Mouse (Mus musculus) liver, embryonic 14.5 days (tissue): ENCODE data around the gene Snx12. TPM values are rescaled to one million over a fixed set of nuclear protein-coding genes. Genes with fewer than 3 reads are reported as not detected.

Source experiments
- ATAC-seq: fragments of 200-750 bp; cut with Nextera tagmentation; 2 replicates; pipeline ENCODE4 v1.8.0; 2017; ENCODE audit warnings: moderate number of reproducible peaks, mild to moderate bottlenecking, moderate library complexity; ENCODE audit not compliant: insufficient read depth
- DNase-seq, 3 experiments: peaks; one replicate each; pipeline ENCODE4 v3.0.0-alpha.2; 2012 to 2013; ENCODE audit warnings: low read depth in 3 of 3, low spot score in 3 of 3
- H3K27ac ChIP-seq: fragments of 300-500 bp; sonication (generic); 2 replicates; pipeline ENCODE4 v1.5.1; 2014; ENCODE audit warnings: moderate library complexity, mild to moderate bottlenecking, control low read depth, inconsistent platforms
- H3K27me3 ChIP-seq: fragments of 300-500 bp; sonication (generic); 2 replicates; pipeline ENCODE4 v1.6.1; 2014; ENCODE audit warnings: mild to moderate bottlenecking, low read length, moderate library complexity; ENCODE audit not compliant: control insufficient read depth, insufficient read depth
- H3K36me3 ChIP-seq: fragments of 300-500 bp; sonication (generic); replicated peaks from 2 replicates; pipeline ENCODE4 v1.6.1; 2014; ENCODE audit warnings: low read depth; ENCODE audit not compliant: control insufficient read depth, insufficient read depth
- H3K4me1 ChIP-seq, 2 experiments: fragments of 200-500 bp in 1 of 2; fragments of 300-500 bp in 1 of 2; sonication (generic) in 1 of 2; replicated peaks; 2 replicates each; pipeline ENCODE4 v1.6.1; 2012 to 2014; ENCODE audit warnings: antibody characterized with exemption in 1 of 2, inconsistent platforms in 1 of 2, low read length in 1 of 2; ENCODE audit not compliant: control insufficient read depth in 2 of 2, insufficient read depth in 2 of 2
- H3K4me2 ChIP-seq: fragments of 300-500 bp; sonication (generic); 2 replicates; pipeline ENCODE4 v1.6.1; 2014; ENCODE audit warnings: low read depth, mild to moderate bottlenecking, control low read depth, moderate library complexity
- H3K4me3 ChIP-seq, 2 experiments: fragments of 200-500 bp in 1 of 2; fragments of 300-500 bp in 1 of 2; sonication (generic) in 1 of 2; 2 replicates each; pipeline ENCODE4 v1.5.1; 2012 to 2014; ENCODE audit warnings: low read depth in 2 of 2, low read length in 2 of 2, mild to moderate bottlenecking in 2 of 2, control low read depth in 1 of 2, inconsistent platforms in 1 of 2, moderate library complexity in 1 of 2; ENCODE audit not compliant: insufficient read depth in 1 of 2
- H3K9ac ChIP-seq: fragments of 300-500 bp; sonication (generic); replicated peaks from 2 replicates; pipeline ENCODE4 v1.6.1; 2014; ENCODE audit warnings: mild to moderate bottlenecking, control low read depth, moderate library complexity
- H3K9me3 ChIP-seq: fragments of 300-500 bp; sonication (generic); 2 replicates; pipeline ENCODE4 v1.6.1; 2016; ENCODE audit warnings: low read length, mixed read lengths; ENCODE audit not compliant: control insufficient read depth
- CTCF ChIP-seq: IDR thresholded peaks from 2 replicates; pipeline ENCODE4 v1.5.1; 2016; ENCODE audit warnings: antibody characterized with exemption, low read depth, control low read depth
- EP300 ChIP-seq: IDR thresholded peaks from 2 replicates; pipeline ENCODE4 v1.6.1; 2016; ENCODE audit warnings: antibody characterized with exemption, low read depth
- WGBS: fragments of 180-500 bp; shearing (Covaris S2); extraction: QIAGEN DNeasy Blood & Tissue Kit; methylation state at CpG from one replicate; pipeline ENCODE4 v1.1.7; 2014; ENCODE audit not compliant: insufficient replicate concordance; 5-methylcytosine and 5-hydroxymethylcytosine counted together
- polyA plus RNA-seq, 2 experiments: library from polyadenylated mRNA; depleted of rRNA in 1 of 2; stranded (reverse) in 1 of 2; unstranded in 1 of 2; fragments of >200 nt; fragmentation: Nextera tagmentation in 1 of 2; extraction: Ambion mirVana in 1 of 2; gene quantifications; 2 replicates each; pipeline versions ENCODE4 v1.2.1 to v1.2.3; 2012 to 2014

Snx12 gene
- polyA plus RNA-seq, 2 experiments, result 11.3 to 15.9 TPM

- Histone ChIP-seq H3K9ac (no peak overlapping the region), H3K27me3 (no peaks in the 10 kb centered on the region), H3K36me3 (no peaks in the 10 kb centered on the region), H3K4me1 (no peaks in the 10 kb centered on the region), H3K4me2 (no peak overlapping the region), H3K27ac (no peak overlapping the region), H3K4me3 (no peak overlapping the region), H3K9me3 (no peaks in the 10 kb centered on the region)
- peak in 1 of 3 experiments; percentile 4 for DNase-seq
- no peak for TF ChIP-seq CTCF
- TF ChIP-seq EP300, result no peak
- WGBS, result 70% methylated on average over 2 of the region's 2 CpGs
- ATAC-seq, result no peak
Measured at GRCm38 (mm10) chrX:101157488-101157887, 64.9 kb downstream of the Snx12 start.

- Histone ChIP-seq H3K9ac (no peak overlapping the region), H3K27ac (no peak overlapping the region), H3K36me3 (no peaks in the 10 kb centered on the region), H3K27me3 (no peaks in the 10 kb centered on the region), H3K4me1 (no peaks in the 10 kb centered on the region), H3K9me3 (no peaks in the 10 kb centered on the region), H3K4me2 (no peak overlapping the region), H3K4me3 (no peak overlapping the region)
- WGBS, result 48% methylated on average over 5 of the region's 5 CpGs
- no peak for ATAC-seq
- TF ChIP-seq EP300 (no peak), CTCF (no peak)
- DNase-seq, result no peak
Measured at GRCm38 (mm10) chrX:101156369-101156768, 66.0 kb downstream of the Snx12 start.

GRCm38 (mm10) chrX:101147506-101147905 lies 74.9 kb downstream of the Snx12 start:
- no peak overlapping the region for H3K9ac ChIP-seq
- H3K9me3 ChIP-seq, result no peaks in the 10 kb centered on the region
- H3K4me3 ChIP-seq, result no peak overlapping the region
- no peak overlapping the region for H3K4me2 ChIP-seq
- no peaks in the 10 kb centered on the region for H3K36me3 ChIP-seq
- DNase-seq (no peak), ATAC-seq (no peak)
- no peak for TF ChIP-seq CTCF
- TF ChIP-seq EP300, result no peak
- WGBS, result 46% methylated on average over 5 of the region's 5 CpGs
- no peaks in the 10 kb centered on the region for H3K27me3 ChIP-seq
- no peak overlapping the region for H3K27ac ChIP-seq
- no peaks in the 10 kb centered on the region for H3K4me1 ChIP-seq

- Histone ChIP-seq H3K36me3 (no peaks in the 10 kb centered on the region), H3K9me3 (no peaks in the 10 kb centered on the region), H3K4me2 (peak overlapping the region; percentile 48), H3K27me3 (no peaks in the 10 kb centered on the region), H3K4me1 (no peaks in the 10 kb centered on the region), H3K4me3 (peak overlapping the region in 1 of 2 experiments; percentile 25; a peak in 1 of 4 replicates), H3K9ac (no peak overlapping the region; the same call in 1 of the 2 replicates), H3K27ac (no peak overlapping the region)
- ATAC-seq, result no peak
- DNase-seq, result peak; percentile 18 to 31 (median 25)
- TF ChIP-seq CTCF (peak; percentile 52), EP300 (no peak)
- 34% methylated on average over 12 of the region's 12 CpGs for WGBS
Measured at GRCm38 (mm10) chrX:101131992-101132791, 90.2 kb downstream of the Snx12 start.

GRCm38 (mm10) chrX:101131001-101131400 lies 91.4 kb downstream of the Snx12 start:
- ATAC-seq (no peak), DNase-seq (peak; percentile 26 to 30 (median 29))
- no peak overlapping the region for H3K4me2 ChIP-seq
- H3K9ac ChIP-seq, result no peak overlapping the region
- no peak overlapping the region for H3K27ac ChIP-seq
- no peaks in the 10 kb centered on the region for H3K27me3 ChIP-seq
- H3K36me3 ChIP-seq, result no peaks in the 10 kb centered on the region
- TF ChIP-seq EP300 (no peak), CTCF (peak; percentile 71)
- no peaks in the 10 kb centered on the region for H3K9me3 ChIP-seq
- WGBS, result 15% methylated on average over 7 of the region's 7 CpGs
- no peak overlapping the region for H3K4me3 ChIP-seq
- no peaks in the 10 kb centered on the region for H3K4me1 ChIP-seq
